Mouse (Mus musculus) megakaryocyte, embryonic 14.5 days (primary cell): ENCODE results near the gene Jagn1.

ENCODE experiments used
- FLI1 ChIP-seq: IDR thresholded peaks from 2 replicates; pipeline ENCODE4 v1.6.1; 2012; ENCODE audit warnings: low read length, inconsistent platforms, mixed read lengths
- GATA1 ChIP-seq: IDR thresholded peaks from 3 replicates; pipeline ENCODE4 v1.6.1; 2012; ENCODE audit warnings: mixed read lengths, low read length, inconsistent platforms, borderline replicate concordance

DNA sequence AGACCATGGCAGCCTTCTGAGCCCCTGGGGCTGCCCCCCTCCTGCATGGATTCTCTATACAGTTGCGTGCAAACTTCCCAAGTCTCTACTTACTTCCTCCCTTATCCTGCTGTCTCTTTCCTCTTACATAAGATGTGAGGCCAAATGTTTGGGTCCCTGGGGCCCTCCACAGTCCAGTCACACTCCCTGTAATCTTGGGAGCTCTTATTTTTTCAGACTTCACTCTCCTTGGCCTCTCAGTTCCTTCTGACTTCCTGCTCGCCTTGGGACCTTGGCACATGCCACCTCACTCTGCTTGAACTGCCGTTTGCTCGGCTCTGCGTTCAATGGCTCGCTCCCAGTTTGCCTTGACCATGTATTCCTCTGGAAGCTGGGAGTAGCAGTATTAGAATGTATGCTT is 48.4 kb upstream of the Jagn1 start:
- TF ChIP-seq GATA1, result no peak
- no peak for TF ChIP-seq FLI1
